Comparison of ENCODE assay signal across 23 mouse cellular contexts in the genomic region with DNA sequence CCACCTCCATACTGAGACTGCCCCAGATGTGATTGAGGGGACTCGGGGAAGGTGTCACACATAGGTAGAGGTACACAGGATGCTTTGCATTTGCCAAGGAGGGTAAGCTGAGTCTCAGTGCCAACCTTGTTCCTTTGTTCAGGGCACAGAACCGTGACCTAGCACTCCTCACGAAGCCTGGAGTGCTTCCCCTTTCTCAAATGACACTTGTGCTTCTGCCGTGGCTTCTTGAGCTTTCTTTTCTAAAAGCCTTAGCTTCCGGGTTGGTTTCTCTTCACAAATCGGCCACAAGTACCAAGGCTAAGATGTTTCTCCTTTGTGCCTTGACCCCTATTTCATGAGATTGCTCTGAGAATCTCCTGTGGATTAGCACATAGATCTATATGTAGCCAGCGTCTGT.
DNase-seq lines count a peak whose midpoint lies in the region; ATAC-seq lines count a peak whose summit lies in the region.
"Had no signal": no experiment of that assay in that cellular context is flagged by ENCODE, and none has a peak within 500 bp of the region (broad histone marks: within the 10 kb centered on the region; RNA-seq: fewer than 3 reads in every experiment).

No protein-coding gene starts in this region.

- H3K4me1 ChIP-seq in hindbrain, embryonic 16.5 days (ENCODE audit: control insufficient read depth, insufficient read depth, low read depth, low read length): no peaks in the 10 kb centered on the region
- H3K4me1 ChIP-seq: embryonic facial prominence, embryonic 12.5 days; forebrain, embryonic 15.5 days; limb, embryonic 13.5 days; liver, embryonic 15.5 days; midbrain, embryonic 10.5 days had no signal

- no peak overlapping the region for H3K4me2 ChIP-seq in hindbrain, embryonic 16.5 days (ENCODE audit: low read length)
- H3K4me2 ChIP-seq: embryonic facial prominence, embryonic 12.5 days; forebrain, embryonic 15.5 days; hindbrain, embryonic 14.5 days; limb, embryonic 13.5 days; liver, embryonic 15.5 days had no signal

- H3K36me3 ChIP-seq in hindbrain, embryonic 16.5 days (ENCODE audit: control insufficient read depth, insufficient read depth, low read length): no peaks in the 10 kb centered on the region
- H3K36me3 ChIP-seq: embryonic facial prominence, embryonic 12.5 days; forebrain, embryonic 15.5 days; heart, embryonic 10.5 days; limb, embryonic 13.5 days; liver, embryonic 15.5 days; midbrain, embryonic 10.5 days had no signal

- H3K27me3 ChIP-seq in hindbrain, embryonic 16.5 days (replicated peaks; ENCODE audit: control insufficient read depth, insufficient read depth, low read length): no peaks in the 10 kb centered on the region
- H3K27me3 ChIP-seq: CH12.LX; embryonic facial prominence, embryonic 12.5 days; forebrain, embryonic 15.5 days; limb, embryonic 13.5 days; liver, embryonic 15.5 days had no signal

- H3K9ac ChIP-seq in hindbrain, embryonic 16.5 days (ENCODE audit: low read depth, low read length): no peak overlapping the region
- H3K9ac ChIP-seq: embryonic facial prominence, embryonic 12.5 days; forebrain, embryonic 15.5 days; hindbrain, embryonic 14.5 days; limb, embryonic 13.5 days; liver, embryonic 15.5 days had no signal

- peak; percentile 38 for ATAC-seq in activated CD4-positive, CD25-positive, alpha-beta regulatory T cell, adult 4 months
- ATAC-seq in megakaryocyte progenitor cell, adult 5-6 weeks (replicated peaks; ENCODE audit: poor library complexity): peak; percentile 83
- ATAC-seq in hindbrain, embryonic 16.5 days: no peak

- peak; percentile 43 for DNase-seq in CD4-positive helper T cell, adult 2 months (ENCODE audit: low read depth, low spot score)
- DNase-seq in thymus, postnatal 14 days: peak; percentile 54
- no peak for DNase-seq in cerebellum, adult 18-20 months
- no peak for DNase-seq in frontal cortex, postnatal 36 days (ENCODE audit: low spot score in 2 of 2)
- DNase-seq: adrenal gland, postnatal 25 days; cerebellum, adult 8-10 months; gastrocnemius, postnatal 10 days; heart, postnatal 10 days; kidney, adult 11 months; kidney, postnatal 4 days; lung, postnatal 10 days had no signal

- no peaks in the 10 kb centered on the region for H3K9me3 ChIP-seq in hindbrain, embryonic 16.5 days (ENCODE audit: control insufficient read depth, low read length)
- H3K9me3 ChIP-seq: embryonic facial prominence, embryonic 12.5 days; forebrain, embryonic 15.5 days; heart, embryonic 10.5 days; liver, embryonic 15.5 days; midbrain, embryonic 10.5 days had no signal

- H3K4me3 ChIP-seq in hindbrain, embryonic 16.5 days (ENCODE audit: low read length): no peak overlapping the region
- H3K4me3 ChIP-seq: embryonic facial prominence, embryonic 12.5 days; forebrain, embryonic 15.5 days; heart, embryonic 10.5 days; limb, embryonic 13.5 days; liver, embryonic 15.5 days; midbrain, embryonic 10.5 days; myocyte had no signal

- WGBS in hindbrain, embryonic 16.5 days: 80% methylated on average over 7 of the region's 7 CpGs

- H3K27ac ChIP-seq in hindbrain, embryonic 16.5 days (ENCODE audit: low read depth, low read length): no peak overlapping the region
- H3K27ac ChIP-seq: embryonic facial prominence, embryonic 12.5 days; forebrain, embryonic 15.5 days; heart, embryonic 10.5 days; hindbrain, embryonic 14.5 days; limb, embryonic 13.5 days; liver, embryonic 15.5 days; midbrain, embryonic 10.5 days had no signal

Comparison
In these comparisons a context has a peak if more than half of its experiments do, and no peak if none do; other contexts are left out.
1. DNase-seq: peak in CD4-positive helper T cell, adult 2 months (single experiment) and thymus, postnatal 14 days (single experiment); none in cerebellum, adult 18-20 months (0 of 2) and frontal cortex, postnatal 36 days (0 of 2).